Comparison of ENCODE assay signal across 8 mouse cellular contexts in the genomic region with DNA sequence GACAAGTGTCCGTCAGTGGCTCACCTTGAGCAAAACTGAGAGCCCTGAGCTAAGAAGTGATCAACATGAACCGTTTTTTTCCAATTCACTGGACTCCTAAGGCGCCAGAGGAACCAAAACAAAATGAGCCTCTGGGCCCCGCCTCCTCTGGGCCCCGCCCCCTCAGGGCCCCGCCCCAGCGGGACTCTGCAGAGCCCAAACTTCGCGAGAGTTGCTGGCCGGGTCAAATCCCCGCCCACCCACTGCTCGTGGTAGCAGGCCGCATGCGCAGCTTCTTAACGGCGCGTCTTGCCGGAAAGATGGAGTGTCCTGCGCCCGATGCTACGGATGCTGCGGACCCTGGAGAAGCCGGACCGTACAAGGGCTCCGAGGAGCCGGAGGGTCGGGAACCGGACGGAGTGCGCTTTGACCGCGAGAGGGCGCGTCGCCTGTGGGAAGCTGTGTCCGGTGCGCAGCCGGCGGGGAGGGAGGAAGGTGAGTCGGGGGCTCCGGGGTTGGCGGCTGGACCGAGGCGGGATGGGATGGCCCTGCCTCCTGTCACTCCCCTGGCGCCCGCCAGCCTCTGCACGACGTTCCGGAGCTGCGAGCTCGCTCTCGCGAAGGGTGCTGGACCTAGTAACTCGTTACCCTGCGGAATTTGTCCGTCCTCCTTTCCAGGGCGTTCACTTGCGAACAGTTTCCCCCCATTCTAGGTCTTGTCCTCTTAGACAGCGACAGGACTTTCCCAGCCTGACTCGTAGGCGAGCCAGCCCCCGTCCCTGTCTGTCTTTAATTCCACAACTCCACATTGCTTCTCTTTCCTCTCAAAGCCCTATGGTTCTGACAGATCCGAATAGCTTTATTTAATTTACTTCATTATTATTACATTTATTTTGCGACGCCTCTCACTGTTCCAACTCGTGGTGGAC. TPM values are rescaled to one million over a fixed set of nuclear protein-coding genes. Genes with fewer than 3 reads are reported as not detected.
DNase-seq lines count a peak whose midpoint lies in the region; ATAC-seq lines count a peak whose summit lies in the region.

A gene (plus strand): TSS at position 267 of the 908 bp plus-strand sequence.

- H3K27ac ChIP-seq in brown adipose tissue, adult 24 weeks (replicated peaks; ENCODE audit: low read depth, low read length): no peak within 1 kb of the TSS
- H3K27ac ChIP-seq in heart, embryonic 13.5 days (replicated peaks): peak within 1 kb of the TSS; percentile 91
- peak within 1 kb of the TSS; percentile 87 for H3K27ac ChIP-seq in liver, embryonic 12.5 days
- peak within 1 kb of the TSS; percentile 85 for H3K27ac ChIP-seq in stomach, embryonic 15.5 days

- peak within 1 kb of the TSS; percentile 82 for H3K4me3 ChIP-seq in brown adipose tissue, adult 24 weeks (ENCODE audit: insufficient read depth, low read depth, low read length)
- peak within 1 kb of the TSS; percentile 82 for H3K4me3 ChIP-seq in heart, embryonic 13.5 days
- H3K4me3 ChIP-seq in liver, embryonic 12.5 days: peak within 1 kb of the TSS; percentile 83
- H3K4me3 ChIP-seq in stomach, embryonic 15.5 days (replicated peaks): peak within 1 kb of the TSS; percentile 84

- under 1% methylated on average over 66 of the region's 66 CpGs for WGBS in heart, embryonic 13.5 days
- WGBS in liver, embryonic 12.5 days (ENCODE audit: insufficient replicate concordance): under 1% methylated on average over 60 of the region's 66 CpGs
- WGBS in stomach, embryonic 15.5 days: under 1% methylated on average over 66 of the region's 66 CpGs

- peak; percentile 93 for ATAC-seq in heart, embryonic 13.5 days (ENCODE audit: extremely low read depth, insufficient number of reproducible peaks, low FRiP score, low TSS enrichment)
- peak; percentile 89 for ATAC-seq in liver, embryonic 12.5 days
- peak; percentile 94 for ATAC-seq in stomach, embryonic 15.5 days (ENCODE audit: insufficient read depth, low FRiP score, low read depth)

- H3K27me3 ChIP-seq in heart, embryonic 13.5 days (replicated peaks): no peaks in the 10 kb centered on the region
- H3K27me3 ChIP-seq in liver, embryonic 12.5 days (replicated peaks): no peaks in the 10 kb centered on the region
- H3K27me3 ChIP-seq in stomach, embryonic 15.5 days (replicated peaks): no peaks in the 10 kb centered on the region

- no peaks in the 10 kb centered on the region for H3K9me3 ChIP-seq in heart, embryonic 13.5 days
- H3K9me3 ChIP-seq in liver, embryonic 12.5 days (replicated peaks): 0 out of 2 replicates have a peak, but pooled peaks cover 3% of the 10 kb centered on the region
- H3K9me3 ChIP-seq in stomach, embryonic 15.5 days: no peaks in the 10 kb centered on the region

- peaks cover 5% of the 10 kb centered on the region for H3K4me1 ChIP-seq in brown adipose tissue, adult 24 weeks (ENCODE audit: control insufficient read depth, insufficient read depth, insufficient read length, low read length)
- H3K4me1 ChIP-seq in heart, embryonic 13.5 days: peaks cover 28% of the 10 kb centered on the region
- peaks cover 38% of the 10 kb centered on the region for H3K4me1 ChIP-seq in liver, embryonic 12.5 days
- H3K4me1 ChIP-seq in stomach, embryonic 15.5 days: peaks cover 6% of the 10 kb centered on the region

- peak within 1 kb of the TSS; percentile 89 for H3K9ac ChIP-seq in heart, embryonic 13.5 days
- H3K9ac ChIP-seq in liver, embryonic 12.5 days: peak within 1 kb of the TSS; percentile 82
- peak within 1 kb of the TSS; percentile 73 for H3K9ac ChIP-seq in stomach, embryonic 15.5 days

- peak; percentile 98 for DNase-seq in CD4-positive, CD25-positive, alpha-beta regulatory T cell, adult 2 months (ENCODE audit: low read depth, low spot score)
- DNase-seq in fat pad, adult 2 months (ENCODE audit: extremely low read depth, low read depth, low spot score): peak; percentile 37
- DNase-seq in kidney, postnatal 10 days: peak; percentile 99
- DNase-seq in natural killer cell, adult 2 months (ENCODE audit: low spot score in 2 of 2): peak; percentile 97 to 98

- H3K36me3 ChIP-seq in heart, embryonic 13.5 days: peaks cover 22% of the 10 kb centered on the region
- H3K36me3 ChIP-seq in liver, embryonic 12.5 days: peaks cover 29% of the 10 kb centered on the region
- 0 out of 2 replicates have a peak, but pooled peaks cover 2% of the 10 kb centered on the region for H3K36me3 ChIP-seq in stomach, embryonic 15.5 days

- peak within 1 kb of the TSS; percentile 89 for H3K4me2 ChIP-seq in heart, embryonic 13.5 days
- H3K4me2 ChIP-seq in liver, embryonic 12.5 days: peak within 1 kb of the TSS; percentile 82
- H3K4me2 ChIP-seq in stomach, embryonic 15.5 days: peak within 1 kb of the TSS; percentile 68

RNA-seq across cellular contexts. Expression of the gene that starts here (rescaled TPM):
- 3.0 and 4.4 TPM in 2 replicates for polyA plus RNA-seq in brown adipose tissue, adult 24 weeks (2012; ENCODE audit: insufficient read depth, insufficient read length, missing spikeins)
- polyA plus RNA-seq in heart, embryonic 13.5 days (2015; fragmentation: Nextera tagmentation; extraction: Ambion mirVana): 16.1 and 19.3 TPM in 2 replicates
- polyA plus RNA-seq in liver, embryonic 12.5 days (2016; fragmentation: Nextera tagmentation; extraction: Ambion mirVana): 10.6 and 11.4 TPM in 2 replicates
- 13.8 and 17.6 TPM in 2 replicates for polyA plus RNA-seq in stomach, embryonic 15.5 days (2015; fragmentation: Nextera tagmentation; extraction: Ambion mirVana)

Comparison
In these comparisons a context has a peak if more than half of its experiments do, and no peak if none do; other contexts are left out.
1. DNase-seq: peak in every context shown above with its lines; median percentile 99 in kidney, postnatal 10 days; 98 in CD4-positive, CD25-positive, alpha-beta regulatory T cell, adult 2 months; 98 in natural killer cell, adult 2 months; 37 in fat pad, adult 2 months.